Mouse (Mus musculus) brown adipose tissue, adult 24 weeks (tissue): Measurements from ENCODE around the gene Mybl2. TPM values are rescaled to one million over a fixed set of nuclear protein-coding genes. Genes with fewer than 3 reads are reported as not detected.
"Not testable (repeated sequence)": the region's sequence is repeated elsewhere in the genome, so short reads cannot be mapped to it uniquely, and the experiment has no call there.

ENCODE experiments used
- H3K27ac ChIP-seq: fragments of 200-500 bp; replicated peaks from 2 replicates; pipeline ENCODE4 v1.5.1; 2012; ENCODE audit warnings: low read depth, mild to moderate bottlenecking, low read length
- H3K4me1 ChIP-seq: fragments of 200-500 bp; 2 replicates; pipeline ENCODE4 v1.6.1; 2012; ENCODE audit warnings: low read length, mixed read lengths; ENCODE audit not compliant: control insufficient read depth, insufficient read depth, insufficient read length
- H3K4me3 ChIP-seq: fragments of 200-500 bp; 2 replicates; pipeline ENCODE4 v1.5.1; 2012; ENCODE audit warnings: low read depth, mild to moderate bottlenecking, low read length, moderate library complexity; ENCODE audit not compliant: insufficient read depth
- polyA plus RNA-seq: library from polyadenylated mRNA; stranded (reverse); fragments of >200 nt; gene quantifications from 2 replicates; pipeline ENCODE4 v1.2.4, GENCODE M21; 2012; ENCODE audit not compliant: missing spikeins, insufficient read depth, insufficient read length

Mybl2 gene
- 1.5 TPM in 1 of 2 replicates, not detected in the other for polyA plus RNA-seq

DNA sequence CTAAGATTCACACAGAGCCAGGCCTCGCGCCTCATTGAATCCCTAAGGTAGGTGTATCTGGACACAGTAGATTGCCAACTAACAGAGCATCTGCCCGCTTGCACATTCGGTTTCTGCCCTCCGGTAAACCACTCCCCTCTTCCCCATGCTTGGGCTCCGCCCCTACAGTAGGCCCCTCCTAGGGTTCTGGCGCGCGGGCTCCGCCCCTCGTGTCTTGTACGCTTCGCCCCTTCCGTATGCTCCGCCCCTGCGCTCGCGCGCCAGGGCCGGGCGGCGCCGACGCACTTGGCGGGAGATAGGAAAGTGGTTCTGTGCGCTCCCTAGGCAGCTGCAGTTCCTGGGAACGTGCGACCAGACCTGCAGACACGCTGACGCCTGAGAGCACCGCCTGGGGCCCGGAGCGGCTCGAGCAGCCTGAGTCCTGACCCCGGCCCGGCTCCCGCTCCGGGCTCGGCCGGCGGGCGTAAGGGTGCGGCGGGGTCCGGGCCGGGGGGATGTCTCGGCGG is at the start of gene Mybl2:
Gene Mybl2, plus strand, starts transcription at position 353 of the 506 bp plus-strand sequence.
- Histone ChIP-seq H3K27ac (no peak within 1 kb of the TSS), H3K4me3 (peak within 1 kb of the TSS; percentile 56), H3K4me1 (peaks cover 4% of the 10 kb centered on the region)

DNA sequence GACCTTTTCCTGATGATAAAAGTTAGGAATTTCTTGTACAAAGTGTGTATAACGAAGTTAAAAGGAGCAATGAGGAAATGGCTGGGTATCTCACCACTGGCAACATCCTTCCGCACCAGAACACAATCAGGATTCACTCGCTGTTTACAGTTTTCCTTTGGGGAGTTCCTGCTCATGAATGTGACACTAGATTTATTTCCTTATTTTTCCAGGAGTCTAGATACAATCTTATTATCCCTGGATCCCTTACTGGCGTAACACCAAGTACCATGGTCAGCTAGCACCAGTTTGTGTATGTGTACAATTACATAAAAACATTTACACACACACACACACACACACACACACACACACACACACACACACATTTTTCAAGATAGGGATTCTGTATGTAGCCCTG is 47.2 kb upstream of the Mybl2 start:
- no peak overlapping the region for H3K27ac ChIP-seq
- H3K4me3 ChIP-seq, result no peak overlapping the region
- H3K4me1 ChIP-seq, result no peaks in the 10 kb centered on the region

DNA sequence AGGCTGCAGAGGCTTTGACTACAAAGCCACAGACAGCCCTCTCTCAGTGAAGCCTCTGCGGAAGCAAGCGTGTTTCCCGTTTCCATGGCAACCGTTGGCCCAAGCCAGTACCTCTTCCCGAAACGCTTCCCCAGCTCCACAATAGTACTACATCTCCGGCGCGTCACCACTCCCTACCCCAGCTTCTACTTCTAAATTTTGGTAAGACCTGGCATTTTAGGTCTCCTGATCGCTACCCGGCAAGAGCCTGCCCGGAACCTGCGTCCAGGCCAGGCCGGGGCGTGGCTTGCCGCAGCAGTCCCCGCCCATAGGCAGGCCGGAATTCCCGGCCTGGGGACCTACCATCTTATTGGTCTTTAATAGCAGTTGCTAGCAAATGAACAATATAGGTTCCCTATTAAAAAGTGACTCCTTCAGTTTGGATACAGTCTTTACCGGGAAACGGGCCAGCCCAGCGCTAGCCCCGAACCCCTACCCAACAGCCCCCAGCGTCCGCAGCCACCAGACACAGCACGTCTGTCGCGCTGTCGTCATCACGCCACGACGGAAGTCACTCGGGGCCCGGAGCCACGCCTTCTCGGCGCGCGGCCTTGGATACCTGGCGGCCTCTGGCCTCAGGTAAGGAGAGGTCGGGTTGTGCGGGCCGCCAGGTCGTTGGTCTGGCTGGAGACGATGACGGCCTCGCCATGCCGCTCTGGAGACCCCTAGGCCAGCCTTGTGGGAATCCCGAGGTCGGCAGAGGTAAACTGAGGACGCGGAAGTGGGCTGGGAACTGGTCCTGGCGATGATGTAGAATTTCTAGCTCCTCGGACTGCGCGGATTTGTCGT is 37.4 kb upstream of the Mybl2 start, which contains the start of gene Ift52:
Gene Ift52, plus strand, starts transcription at position 439 of the 828 bp plus-strand sequence.
- H3K4me1 ChIP-seq, result no peaks in the 10 kb centered on the region; the same call in 1 of the 2 replicates
- H3K4me3 ChIP-seq, result peak within 1 kb of the TSS; percentile 93
- peak within 1 kb of the TSS; percentile 70 for H3K27ac ChIP-seq

DNA sequence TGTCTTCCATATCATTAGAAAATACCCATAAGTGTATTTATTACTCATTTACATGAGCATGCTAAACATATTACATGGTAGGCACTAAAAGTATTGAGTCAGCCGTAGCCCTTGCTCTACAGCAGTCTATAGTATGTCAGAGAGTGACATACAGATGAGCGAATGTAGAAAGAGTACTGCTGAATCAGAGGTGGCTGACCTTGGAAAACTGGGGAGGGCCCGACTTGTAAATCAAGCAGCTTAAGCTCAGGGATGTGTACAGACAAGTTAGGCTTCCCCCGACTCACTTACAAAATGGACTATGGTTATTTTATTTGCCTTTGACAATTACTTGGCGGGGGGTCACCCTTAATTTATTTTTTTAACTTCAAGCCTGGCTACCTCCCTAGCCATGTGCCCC is 23.2 kb upstream of the Mybl2 start:
- H3K4me3 ChIP-seq, result no peak overlapping the region
- no peak overlapping the region for H3K27ac ChIP-seq
- no peaks in the 10 kb centered on the region for H3K4me1 ChIP-seq

DNA sequence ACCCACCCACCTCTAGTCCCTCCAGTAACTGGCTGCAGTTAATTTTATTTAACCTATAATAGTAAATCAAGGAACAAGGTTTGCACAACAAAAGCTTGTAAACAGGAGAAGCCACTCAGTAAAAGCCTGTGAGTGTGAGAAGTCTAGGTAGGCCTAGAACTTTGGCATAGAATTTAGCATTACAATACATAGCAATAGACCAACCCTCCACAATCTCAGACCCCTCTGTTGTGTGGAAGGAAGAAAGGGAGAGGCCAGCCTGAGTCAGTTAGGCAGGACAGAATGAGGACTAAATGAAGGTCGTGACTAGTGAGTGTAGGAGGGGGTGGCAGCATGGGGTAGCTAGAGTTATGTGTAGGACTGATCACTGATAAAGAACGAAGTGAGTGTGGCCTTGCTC is 22.7 kb upstream of the Mybl2 start:
- H3K27ac ChIP-seq, result no peak overlapping the region
- no peaks in the 10 kb centered on the region for H3K4me1 ChIP-seq
- no peak overlapping the region for H3K4me3 ChIP-seq

DNA sequence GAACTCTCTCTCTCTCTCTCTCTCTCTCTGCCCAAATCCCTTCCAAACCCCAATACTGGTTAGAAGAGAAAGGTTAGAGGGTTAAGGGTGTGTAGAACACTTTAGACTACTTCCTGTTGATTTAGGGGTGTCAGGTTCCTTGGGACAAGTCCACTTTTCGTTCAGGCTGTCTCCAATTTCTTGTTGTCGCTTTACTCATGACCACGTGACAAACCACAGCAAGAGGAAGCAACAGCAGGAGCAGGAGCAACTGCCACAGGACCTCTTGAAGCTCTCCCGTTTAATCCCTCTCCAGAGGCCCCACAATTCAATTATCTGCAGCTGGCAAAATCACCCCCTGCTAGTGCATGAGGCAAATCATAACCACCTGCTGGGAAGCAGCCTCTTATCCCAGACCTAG is 21.9 kb upstream of the Mybl2 start:
- Histone ChIP-seq H3K4me3 (no peak overlapping the region), H3K4me1 (no peaks in the 10 kb centered on the region), H3K27ac (no peak overlapping the region)

DNA sequence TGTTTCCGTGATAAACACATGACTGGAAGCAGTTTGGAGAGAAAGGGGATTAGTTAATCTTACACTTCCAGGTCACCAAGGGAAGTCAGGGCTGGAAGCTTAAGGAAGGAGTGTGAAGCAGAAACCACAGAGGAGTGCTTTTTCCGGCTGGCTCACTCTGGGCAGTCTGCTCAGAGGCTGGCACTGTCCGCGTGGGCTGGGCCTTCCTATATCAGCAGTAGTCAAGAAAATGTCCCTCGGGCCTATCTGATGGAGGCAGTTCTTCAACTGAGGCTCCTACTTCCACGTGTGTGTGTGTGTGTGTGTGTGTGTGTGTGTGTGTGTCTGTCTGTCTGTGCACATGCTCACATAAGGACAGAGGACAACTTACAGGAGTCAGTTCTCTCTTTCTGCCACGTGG is 14.5 kb upstream of the Mybl2 start:
- Histone ChIP-seq H3K4me1 (no peaks in the 10 kb centered on the region), H3K27ac (no peak overlapping the region), H3K4me3 (no peak overlapping the region)

DNA sequence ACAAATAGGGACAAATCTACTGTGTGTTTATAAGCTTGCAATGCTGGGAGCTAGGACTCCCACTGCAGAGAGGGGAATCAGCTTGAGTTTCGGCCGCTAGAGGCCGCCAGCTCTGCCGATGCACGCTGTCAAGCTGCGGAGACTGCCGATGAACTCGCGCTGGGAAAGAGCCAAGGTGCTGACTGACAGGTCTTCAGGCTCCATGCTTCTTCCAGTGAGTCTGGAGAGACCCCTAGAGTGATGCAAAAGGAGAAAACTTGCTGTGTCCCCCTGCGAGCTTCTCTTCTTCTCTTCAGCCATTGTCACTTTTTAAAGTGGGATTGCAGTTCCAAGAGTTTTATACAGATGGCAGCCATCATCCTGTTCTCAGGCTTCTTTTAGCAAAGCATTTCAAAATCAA is 6.4 kb upstream of the Mybl2 start:
- Histone ChIP-seq H3K27ac (no peak overlapping the region), H3K4me1 (no peaks in the 10 kb centered on the region), H3K4me3 (no peak overlapping the region)

DNA sequence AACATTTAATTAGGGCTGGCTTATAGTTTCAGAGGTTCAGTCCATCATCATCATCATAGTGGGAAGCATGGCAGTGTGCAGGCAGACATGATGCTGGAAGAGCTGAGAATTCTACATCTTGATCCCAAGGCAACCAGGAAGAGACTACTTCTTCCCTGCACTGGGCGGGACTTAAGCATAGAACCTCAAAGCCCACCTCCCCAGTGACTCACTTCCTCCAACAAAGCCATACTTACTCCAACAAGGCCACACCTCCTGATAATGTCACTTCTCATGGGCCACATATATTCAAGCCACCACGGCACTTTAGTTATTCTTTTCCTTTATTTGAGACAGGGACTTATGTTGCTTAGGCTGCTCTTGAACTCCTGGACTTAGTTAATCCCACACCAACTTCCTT is 5.4 kb upstream of the Mybl2 start:
- Histone ChIP-seq H3K4me3 (no peak overlapping the region), H3K4me1 (no peaks in the 10 kb centered on the region), H3K27ac (no peak overlapping the region)

DNA sequence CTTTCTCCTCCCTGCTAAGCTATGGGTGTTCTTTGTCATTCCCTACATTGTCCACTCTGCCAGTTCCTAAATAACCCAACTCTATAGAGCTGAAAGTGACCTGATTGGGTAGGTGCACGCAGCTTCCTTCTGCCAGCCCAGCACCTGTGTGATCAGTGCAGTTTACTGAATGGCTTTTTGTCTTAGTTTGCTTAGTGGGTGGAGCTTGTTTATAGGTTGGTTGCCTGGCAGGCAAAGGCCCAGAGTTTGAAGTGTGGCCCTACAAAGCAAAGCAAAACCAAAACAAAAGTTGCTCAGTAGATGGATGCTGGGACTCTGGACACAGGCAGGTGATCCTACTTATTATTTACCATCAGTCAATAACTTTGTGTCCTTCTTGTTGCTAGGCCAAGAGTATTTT is 2.8 kb upstream of the Mybl2 start:
- Histone ChIP-seq H3K4me3 (no peak overlapping the region), H3K27ac (no peak overlapping the region), H3K4me1 (peaks cover 4% of the 10 kb centered on the region)

DNA sequence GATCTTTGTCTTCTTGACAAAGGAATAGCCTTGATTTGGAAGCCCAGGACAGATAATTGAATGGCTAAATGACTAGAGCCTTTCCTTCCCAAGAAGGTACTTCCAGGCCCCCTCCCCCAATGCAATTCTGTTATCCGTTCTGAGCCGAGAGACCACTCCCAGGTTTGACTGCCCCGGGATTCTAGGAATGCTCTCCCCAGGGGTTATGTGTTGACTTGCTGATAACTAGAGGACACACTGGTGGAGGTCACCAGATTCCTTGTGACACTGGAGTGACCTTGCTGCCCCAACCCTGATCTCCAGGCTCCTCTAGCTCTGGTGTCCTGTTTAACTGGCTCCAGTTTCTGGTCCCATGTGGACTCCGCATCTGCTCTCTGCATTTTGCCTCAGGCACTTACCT is 2.4 kb upstream of the Mybl2 start:
- H3K4me3 ChIP-seq, result no peak overlapping the region
- H3K4me1 ChIP-seq, result peaks cover 4% of the 10 kb centered on the region
- H3K27ac ChIP-seq, result no peak overlapping the region

DNA sequence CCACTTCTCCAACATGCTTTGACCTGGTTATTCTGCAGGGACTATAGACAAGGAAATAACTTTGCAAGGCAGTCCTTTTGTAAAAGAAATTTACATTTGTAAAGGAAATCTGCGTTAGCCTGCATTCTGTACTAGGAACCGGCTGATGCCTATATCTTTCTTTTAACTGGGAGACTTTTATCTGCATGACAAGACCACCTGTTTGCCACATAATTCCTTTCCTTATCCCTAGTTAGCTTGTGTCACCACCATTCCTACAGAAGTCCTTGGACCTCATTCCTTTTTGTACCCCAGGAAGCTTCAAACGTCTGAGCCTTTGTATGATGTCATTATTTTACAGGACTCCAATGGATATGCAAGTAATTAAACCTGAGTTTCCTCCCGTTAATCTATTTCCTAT is 1.7 kb upstream of the Mybl2 start:
- peaks cover 4% of the 10 kb centered on the region for H3K4me1 ChIP-seq
- no peak overlapping the region for H3K27ac ChIP-seq
- H3K4me3 ChIP-seq, result no peak overlapping the region

DNA sequence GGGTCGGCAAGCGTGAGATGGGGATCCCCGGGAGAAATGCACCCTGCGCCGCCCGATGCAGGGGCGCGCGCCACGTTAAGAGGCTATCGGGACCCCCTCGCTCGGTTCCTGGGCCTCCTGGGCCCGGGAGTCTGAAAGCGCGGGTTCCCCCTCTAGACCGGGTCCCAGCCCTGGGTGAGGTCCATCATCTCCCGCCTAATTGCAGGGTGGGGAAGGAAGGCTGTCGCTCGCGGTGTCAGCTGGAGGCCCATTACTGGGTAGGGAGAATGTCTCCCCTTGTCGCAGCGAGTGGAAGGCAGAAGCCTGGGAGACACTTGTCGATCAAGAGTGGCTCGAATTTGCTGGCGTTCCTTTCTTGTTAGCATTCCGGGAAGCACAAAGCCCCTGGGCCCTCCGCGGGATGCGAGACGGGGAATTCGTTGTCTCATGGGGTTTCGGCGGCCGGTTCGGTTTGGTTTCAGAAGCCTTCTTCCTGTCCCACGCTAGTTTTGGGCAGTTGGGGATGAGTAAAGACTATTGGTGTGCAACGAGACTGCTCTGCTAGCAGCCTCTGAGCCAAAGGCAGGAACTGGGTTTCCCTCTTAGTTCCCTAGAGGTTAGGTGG is 506 bp downstream of the Mybl2 start:
- Histone ChIP-seq H3K27ac (no peak overlapping the region), H3K4me1 (peaks cover 4% of the 10 kb centered on the region), H3K4me3 (peak overlapping the region; percentile 56)

DNA sequence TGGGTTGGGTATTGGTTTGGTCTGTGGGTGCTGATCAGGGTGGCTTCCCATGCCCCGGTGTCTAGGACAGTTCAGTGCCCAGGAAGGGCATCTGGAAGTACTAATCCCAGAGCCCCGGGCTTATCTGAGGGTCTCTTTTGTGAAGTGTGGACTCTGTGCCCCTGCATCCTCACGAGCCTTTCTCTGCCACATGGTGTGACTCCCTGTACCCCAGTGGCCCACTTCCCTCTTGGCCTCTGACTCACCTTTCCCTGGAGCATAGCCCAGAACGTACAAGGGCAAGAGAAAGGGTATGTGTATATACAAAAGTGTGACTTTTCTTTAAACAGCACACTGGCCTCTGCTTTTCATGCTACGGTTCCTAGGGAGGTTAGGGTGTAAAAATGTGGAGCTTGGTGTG is 1.2 kb downstream of the Mybl2 start:
- peaks cover 4% of the 10 kb centered on the region for H3K4me1 ChIP-seq
- H3K4me3 ChIP-seq, result no peak overlapping the region
- no peak overlapping the region for H3K27ac ChIP-seq

DNA sequence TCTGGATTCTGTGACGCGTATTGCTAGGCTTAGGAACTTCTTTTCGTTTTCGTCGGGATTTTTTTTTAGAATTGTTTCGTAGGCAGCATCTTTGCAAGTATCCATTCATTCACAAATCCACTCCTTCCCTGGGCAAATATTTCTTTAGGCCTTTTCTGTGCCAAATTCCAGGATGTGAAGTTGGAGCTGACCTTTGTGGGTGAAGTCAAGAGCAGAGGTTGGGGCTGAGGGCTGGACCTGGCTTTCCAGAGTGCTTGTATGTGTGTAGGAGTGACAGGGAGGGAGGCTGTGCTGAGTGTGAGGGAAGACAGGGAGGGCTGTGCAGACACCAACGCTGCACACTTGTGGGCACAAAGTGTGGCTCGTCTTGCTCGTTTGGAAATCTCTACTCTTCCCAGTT is 2.1 kb downstream of the Mybl2 start:
- H3K4me1 ChIP-seq, result peaks cover 4% of the 10 kb centered on the region
- no peak overlapping the region for H3K4me3 ChIP-seq
- H3K27ac ChIP-seq, result no peak overlapping the region

DNA sequence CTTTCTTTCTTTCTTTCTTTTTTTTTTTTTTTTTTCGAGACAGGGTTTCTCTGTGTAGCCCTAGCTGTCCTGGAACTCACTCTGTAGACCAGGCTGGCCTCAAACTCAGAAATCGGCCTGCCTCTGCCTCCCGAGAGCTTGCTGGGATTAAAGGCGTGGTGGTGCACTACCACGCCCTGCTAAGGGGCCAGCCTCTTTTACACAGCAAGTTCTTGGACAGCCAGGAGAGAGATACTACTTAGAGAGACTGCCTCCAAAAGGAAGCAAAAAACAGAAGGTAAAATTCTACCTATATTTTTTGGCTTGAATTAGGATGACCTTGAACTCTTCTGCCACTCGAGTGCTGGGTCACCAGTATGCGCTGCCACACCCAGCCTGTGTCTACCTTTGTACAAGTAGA is 4.5 kb downstream of the Mybl2 start:
- H3K4me3 ChIP-seq, H3K27ac ChIP-seq, H3K4me1 ChIP-seq: not testable (repeated sequence)
